Mouse (Mus musculus) CH12.LX (cell line): ENCODE data around the gene Hsd17b13. TPM values are rescaled to one million over a fixed set of nuclear protein-coding genes. Genes with fewer than 3 reads are reported as not detected.
"Not testable (repeated sequence)": the region's sequence is repeated elsewhere in the genome, so short reads cannot be mapped to it uniquely, and the experiment has no call there.

Experiments
- DNase-seq: peaks from one replicate; pipeline ENCODE4 v3.0.0-alpha.2; 2013; ENCODE audit errors: extremely low read depth
- H3K27ac ChIP-seq: 2 replicates; pipeline ENCODE4 v1.5.1; 2012; ENCODE audit warnings: low read depth, mild to moderate bottlenecking, control low read depth, moderate library complexity; ENCODE audit not compliant: insufficient read depth
- H3K27me3 ChIP-seq: replicated peaks from 2 replicates; pipeline ENCODE3; 2012; ENCODE audit warnings: inconsistent platforms
- H3K36me3 ChIP-seq, 2 experiments: replicated peaks in 1 of 2; 2 replicates each; pipeline versions ENCODE3 to v1.6.1; 2012; ENCODE audit warnings: inconsistent platforms in 1 of 2, low read length in 1 of 2, mild to moderate bottlenecking in 1 of 2, mixed read lengths in 1 of 2, moderate library complexity in 1 of 2; ENCODE audit not compliant: control insufficient read depth in 1 of 2, insufficient read depth in 1 of 2
- H3K4me1 ChIP-seq, 2 experiments: 2 replicates each; pipeline ENCODE4 v1.6.1; 2012; ENCODE audit warnings: inconsistent platforms in 1 of 2, moderate library complexity in 1 of 2; ENCODE audit not compliant: insufficient read depth in 2 of 2, control insufficient read depth in 1 of 2
- H3K4me2 ChIP-seq: 2 replicates; pipeline ENCODE4 v1.6.1; 2012; ENCODE audit warnings: low read depth, mild to moderate bottlenecking, control low read depth; ENCODE audit not compliant: poor library complexity, insufficient read depth, severe bottlenecking
- H3K4me3 ChIP-seq, 3 experiments: fragments of 150-350 bp in 1 of 3; sonication (generic) in 1 of 3; replicated peaks in 1 of 3; 2 replicates each; pipeline versions ENCODE3 to v1.5.1; 2011 to 2012; ENCODE audit warnings: low read depth in 2 of 3, low read length in 2 of 3, mild to moderate bottlenecking in 2 of 3, moderate library complexity in 2 of 3, control low read depth in 1 of 3, improper control_type of control experiment in 1 of 3, inconsistent platforms in 1 of 3, mixed read lengths in 1 of 3; ENCODE audit not compliant: poor library complexity in 1 of 3
- H3K79me2 ChIP-seq: replicated peaks from 2 replicates; pipeline ENCODE4 v1.6.1; 2012; ENCODE audit warnings: mild to moderate bottlenecking, moderate library complexity; ENCODE audit not compliant: control insufficient read depth, poor library complexity, insufficient read depth, severe bottlenecking; ENCODE audit errors: extremely low read depth
- H3K9ac ChIP-seq: 2 replicates; pipeline ENCODE4 v1.6.1; 2012; ENCODE audit warnings: low read depth, mild to moderate bottlenecking, control low read depth, moderate library complexity; ENCODE audit not compliant: insufficient read depth
- H3K9me3 ChIP-seq: replicated peaks from 2 replicates; pipeline ENCODE3; 2012; ENCODE audit warnings: low read length, inconsistent platforms, mixed read lengths
- BHLHE40 ChIP-seq: IDR thresholded peaks from 2 replicates; pipeline ENCODE4 v1.6.1; 2011; ENCODE audit warnings: mild to moderate bottlenecking, low read depth, low read length, improper control_type of control experiment
- CHD1 ChIP-seq: IDR thresholded peaks from 2 replicates; pipeline ENCODE4 v1.6.1; 2012; ENCODE audit warnings: low read depth, low read length, improper control_type of control experiment, inconsistent platforms
- CHD2 ChIP-seq: IDR thresholded peaks from 2 replicates; pipeline ENCODE4 v1.6.1; 2011; ENCODE audit warnings: low read length, improper control_type of control experiment
- CTCF ChIP-seq, 2 experiments: IDR thresholded peaks in 1 of 2; conservative IDR thresholded peaks in 1 of 2; 2 replicates each; pipeline ENCODE4 v1.5.1; 2011 to 2012; ENCODE audit warnings: low read depth in 2 of 2, low read length in 2 of 2, improper control_type of control experiment in 1 of 2, inconsistent platforms in 1 of 2, mild to moderate bottlenecking in 1 of 2, moderate library complexity in 1 of 2
- E2F4 ChIP-seq: IDR thresholded peaks from 2 replicates; pipeline ENCODE4 v1.6.1; 2011; ENCODE audit warnings: low read depth, low read length, improper control_type of control experiment; ENCODE audit not compliant: insufficient replicate concordance
- ELF1 ChIP-seq: IDR thresholded peaks from 2 replicates; pipeline ENCODE4 v1.6.1; 2014; ENCODE audit warnings: low read depth, mild to moderate bottlenecking, inconsistent platforms, low read length, improper control_type of control experiment
- EP300 ChIP-seq: IDR thresholded peaks from 2 replicates; pipeline ENCODE4 v1.6.1; 2011; ENCODE audit warnings: low read length, improper control_type of control experiment
- ETS1 ChIP-seq: conservative IDR thresholded peaks from 2 replicates; pipeline ENCODE4 v1.6.1; 2012; ENCODE audit warnings: low read depth, mild to moderate bottlenecking, inconsistent platforms, low read length, improper control_type of control experiment, moderate library complexity
- GABPA ChIP-seq: IDR thresholded peaks from 2 replicates; pipeline ENCODE4 v1.6.1; 2012; ENCODE audit warnings: low read depth, low read length, improper control_type of control experiment, inconsistent platforms; ENCODE audit not compliant: insufficient replicate concordance
- HCFC1 ChIP-seq: IDR thresholded peaks from 2 replicates; pipeline ENCODE4 v1.6.1; 2012; ENCODE audit warnings: low read depth, mild to moderate bottlenecking, inconsistent platforms, low read length, improper control_type of control experiment
- IRF4 ChIP-seq: IDR thresholded peaks from 2 replicates; pipeline ENCODE4 v1.6.1; 2014; ENCODE audit warnings: low read depth, mild to moderate bottlenecking, inconsistent platforms, low read length, improper control_type of control experiment
- JUN ChIP-seq: IDR thresholded peaks from 2 replicates; pipeline ENCODE4 v1.6.1; 2011; ENCODE audit warnings: low read depth, mild to moderate bottlenecking, low read length, improper control_type of control experiment, moderate library complexity; ENCODE audit not compliant: insufficient read depth
- JUND ChIP-seq: conservative IDR thresholded peaks from 2 replicates; pipeline ENCODE4 v1.6.1; 2011; ENCODE audit warnings: low read depth, low read length, improper control_type of control experiment
- KAT2A ChIP-seq: IDR thresholded peaks from 2 replicates; pipeline ENCODE4 v1.6.1; 2012; ENCODE audit warnings: low read length, improper control_type of control experiment, inconsistent platforms; ENCODE audit not compliant: insufficient replicate concordance
- MAFK ChIP-seq: IDR thresholded peaks from 2 replicates; pipeline ENCODE4 v1.6.1; 2011; ENCODE audit warnings: low read length, improper control_type of control experiment; ENCODE audit not compliant: insufficient replicate concordance
- MAX ChIP-seq: IDR thresholded peaks from 2 replicates; pipeline ENCODE4 v1.6.1; 2011; ENCODE audit warnings: low read length, improper control_type of control experiment
- MEF2A ChIP-seq: IDR thresholded peaks from 2 replicates; pipeline ENCODE4 v1.6.1; 2014; ENCODE audit warnings: low read depth, mild to moderate bottlenecking, inconsistent platforms, low read length, improper control_type of control experiment, borderline replicate concordance
- MYC ChIP-seq: IDR thresholded peaks from 2 replicates; pipeline ENCODE4 v1.6.1; 2011; ENCODE audit warnings: low read depth, mild to moderate bottlenecking, improper control_type of control experiment, low read length
- NELFE ChIP-seq: IDR thresholded peaks from 2 replicates; pipeline ENCODE4 v1.6.1; 2011; ENCODE audit warnings: low read depth, low read length, improper control_type of control experiment
- PAX5 ChIP-seq: IDR thresholded peaks from 2 replicates; pipeline ENCODE4 v1.6.1; 2012; ENCODE audit warnings: low read length, inconsistent platforms, mixed read lengths
- POLR2A ChIP-seq: IDR thresholded peaks from 2 replicates; pipeline ENCODE4 v1.6.1; 2011; ENCODE audit warnings: low read depth, mild to moderate bottlenecking, improper control_type of control experiment, low read length
- POLR2AphosphoS2 ChIP-seq: IDR thresholded peaks from 2 replicates; pipeline ENCODE4 v1.6.1; 2011; ENCODE audit warnings: low read depth, low read length, improper control_type of control experiment
- RAD21 ChIP-seq: IDR thresholded peaks from 2 replicates; pipeline ENCODE4 v1.6.1; 2011; ENCODE audit warnings: low read depth, mild to moderate bottlenecking, low read length, improper control_type of control experiment, moderate library complexity
- RCOR1 ChIP-seq: conservative IDR thresholded peaks from 2 replicates; pipeline ENCODE4 v1.6.1; 2012; ENCODE audit warnings: low read depth, mild to moderate bottlenecking, inconsistent platforms, low read length, improper control_type of control experiment
- SIN3A ChIP-seq: IDR thresholded peaks from 2 replicates; pipeline ENCODE4 v1.6.1; 2012; ENCODE audit warnings: low read length, improper control_type of control experiment, inconsistent platforms
- TBP ChIP-seq: conservative IDR thresholded peaks from 2 replicates; pipeline ENCODE4 v1.6.1; 2011; ENCODE audit warnings: low read depth, low read length, improper control_type of control experiment
- TCF12 ChIP-seq: IDR thresholded peaks from 2 replicates; pipeline ENCODE4 v1.6.1; 2014; ENCODE audit warnings: low read depth, mild to moderate bottlenecking, inconsistent platforms, low read length, improper control_type of control experiment
- UBTF ChIP-seq: IDR thresholded peaks from 2 replicates; pipeline ENCODE4 v1.6.1; 2012; ENCODE audit warnings: low read depth, mild to moderate bottlenecking, inconsistent platforms, low read length, improper control_type of control experiment, moderate library complexity
- USF1 ChIP-seq: IDR thresholded peaks from 2 replicates; pipeline ENCODE4 v1.6.1; 2014; ENCODE audit warnings: low read depth, mild to moderate bottlenecking, inconsistent platforms, low read length, improper control_type of control experiment
- USF2 ChIP-seq: conservative IDR thresholded peaks from 2 replicates; pipeline ENCODE4 v1.6.1; 2011; ENCODE audit warnings: low read depth, low read length, improper control_type of control experiment
- ZNF384 ChIP-seq: IDR thresholded peaks from 2 replicates; pipeline ENCODE4 v1.6.1; 2012; ENCODE audit warnings: low read depth, low read length, improper control_type of control experiment, inconsistent platforms
- dilution Hi-C: fragments of 300-500 bp; cut with MboI; formaldehyde crosslinking; loops from 2 replicates; pipeline ENCODE4 v1.14.3; 2020; ENCODE audit warnings: low sequenced_read_pairs; ENCODE audit not compliant: extremely low pct_unique_long_range_greater_than_20kb, extremely low pct_ligation_motif_present
- in situ Hi-C: fragments of 300-500 bp; cut with MboI; formaldehyde crosslinking; loops from 3 replicates; pipeline ENCODE4 v1.14.3; 2019; ENCODE audit warnings: low sequenced_read_pairs, low pct_ligation_motif_present, low pct_unique_long_range_greater_than_20kb, mixed read lengths
- polyA plus RNA-seq: library from polyadenylated mRNA; unstranded; fragments of >175 nt; gene quantifications from 2 replicates; pipeline ENCODE4 v1.2.1, GENCODE M21; 2012; ENCODE audit warnings: low read depth; ENCODE audit not compliant: insufficient read length
- total RNA-seq, 2 experiments: library from RNA; depleted of rRNA; stranded (reverse); fragments of 300-350 nt in 1 of 2; fragments of >200 nt in 1 of 2; gene quantifications; 2 replicates each; pipeline ENCODE4 v1.2.3; 2012 to 2014

Hsd17b13 gene
- total and polyA plus RNA-seq, 3 experiments = 0.23 to 0.64 TPM; not detected in 1

GRCm38 (mm10) chr5:103936906-103937589 lies 40.2 kb downstream of the Hsd17b13 start (continued):
- TF ChIP-seq BHLHE40 = no peak
- no peak for TF ChIP-seq CHD2
- peak; percentile 80 to 82 for TF ChIP-seq CTCF (conservative IDR thresholded peaks at IDR 0.05 in 1 of 2, IDR thresholded peaks at IDR 0.05 in 1 of 2; ENCODE audit: low read depth in 2 of 2, low read length in 2 of 2)
- TF ChIP-seq HCFC1 = no peak
- no peak for TF ChIP-seq CHD1
- TF ChIP-seq JUN = no peak

DNA sequence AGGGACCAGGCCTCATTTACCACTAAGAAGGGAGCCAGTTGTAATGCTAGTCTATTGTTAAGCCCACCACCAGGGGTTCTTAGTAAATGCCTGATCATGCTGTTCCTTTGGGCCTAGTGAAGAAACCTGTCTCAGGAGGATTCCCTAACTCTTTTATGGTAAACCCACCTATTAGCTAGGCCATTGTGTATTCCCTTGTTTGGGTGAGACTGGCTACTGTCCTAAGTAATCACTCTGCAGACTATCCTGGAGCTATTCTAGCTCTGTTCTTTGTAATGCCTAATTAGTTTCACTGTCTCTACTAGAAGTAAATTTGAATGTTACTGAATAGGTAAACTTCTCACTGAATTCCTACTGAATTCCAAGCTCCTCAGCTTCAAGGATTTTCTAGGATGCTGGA lies 45.3 kb downstream of the Hsd17b13 start:
- H3K27me3 ChIP-seq, H3K79me2 ChIP-seq, H3K9me3 ChIP-seq, H3K36me3 ChIP-seq, in situ Hi-C loops, DNase-seq, H3K4me3 ChIP-seq, H3K9ac ChIP-seq, H3K27ac ChIP-seq, H3K4me2 ChIP-seq, dilution Hi-C loops: not testable (repeated sequence)
- peaks cover 4 to 22% of the 10 kb centered on the region in 2 experiments for H3K4me1 ChIP-seq

DNA sequence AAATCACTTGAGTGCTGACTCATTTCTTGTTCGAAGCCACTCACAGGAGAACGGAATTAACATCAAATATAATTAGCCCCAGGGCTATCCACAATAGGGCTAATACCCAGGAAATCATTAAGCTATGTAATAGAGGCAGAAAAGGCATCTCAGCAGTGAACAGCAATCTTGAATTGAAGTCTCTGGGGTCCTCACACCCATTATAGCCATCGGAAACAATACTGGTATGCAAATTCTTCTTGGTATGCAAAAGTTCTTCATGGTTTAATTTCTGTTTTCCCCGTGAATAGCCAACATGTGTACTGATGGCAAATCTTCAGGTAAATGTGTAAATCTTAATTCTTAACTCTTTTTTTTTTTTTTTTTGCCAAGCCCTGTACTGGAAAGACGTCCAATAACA lies 46.7 kb downstream of the Hsd17b13 start:
- peak; percentile 58 for DNase-seq
- Histone ChIP-seq H3K79me2 (no peaks in the 10 kb centered on the region), H3K9me3 (peaks cover 1% of the 10 kb centered on the region), H3K27ac (no peak overlapping the region), H3K4me2 (peak overlapping the region; percentile 67), H3K4me1 (peaks cover 4 to 22% of the 10 kb centered on the region in 2 experiments; a peak in 3 of 4 replicates), H3K9ac (no peak overlapping the region), H3K27me3 (no peaks in the 10 kb centered on the region), H3K4me3 (no peak overlapping the region), H3K36me3 (no peaks in the 10 kb centered on the region)
- in situ Hi-C loops (no loop called here), dilution Hi-C loops (no loop called here)
- TF ChIP-seq SIN3A (no peak), ZNF384 (no peak), POLR2A (no peak), MAFK (no peak), TBP (no peak), RCOR1 (no peak), JUND (no peak), E2F4 (no peak), ETS1 (peak; percentile 28; the same call in 1 of the 2 replicates), POLR2AphosphoS2 (no peak), MEF2A (peak; percentile 67), BHLHE40 (peak; percentile 5; the same call in 1 of the 2 replicates), RAD21 (no peak), EP300 (no peak; the same call in 1 of the 2 replicates), ELF1 (no peak), USF1 (no peak), IRF4 (0 out of 2 replicates have a peak, but pooled peaks have one; percentile 7), PAX5 (no peak), MAX (no peak), TCF12 (no peak), KAT2A (no peak), MYC (no peak), NELFE (no peak), GABPA (no peak), UBTF (no peak), CHD1 (no peak), USF2 (no peak)
